Mouse (Mus musculus) embryonic facial prominence, embryonic 11.5 days (tissue): ENCODE data around the gene Smad3. TPM values are rescaled to one million over a fixed set of nuclear protein-coding genes. Genes with fewer than 3 reads are reported as not detected.

Source experiments
- ATAC-seq: fragments of 200-750 bp; cut with Nextera tagmentation; replicated peaks from 2 replicates; pipeline ENCODE4 v1.8.0; 2017; ENCODE audit warnings: low read depth; ENCODE audit not compliant: insufficient number of reproducible peaks, low FRiP score, low TSS enrichment
- DNase-seq: peaks from one replicate; pipeline ENCODE4 v3.0.0-alpha.2; 2015; ENCODE audit warnings: low spot score
- H3K27ac ChIP-seq: fragments of 300-500 bp; sonication (generic); replicated peaks from 2 replicates; pipeline ENCODE4 v1.5.1; 2014; ENCODE audit warnings: mild to moderate bottlenecking, low read depth, low read length, control low read depth
- H3K27me3 ChIP-seq: fragments of 300-500 bp; sonication (generic); 2 replicates; pipeline ENCODE4 v1.6.1; 2014; ENCODE audit warnings: mild to moderate bottlenecking, low read length, moderate library complexity, mixed read lengths; ENCODE audit not compliant: control insufficient read depth, insufficient read depth
- H3K36me3 ChIP-seq: fragments of 300-500 bp; sonication (generic); replicated peaks from 2 replicates; pipeline ENCODE4 v1.6.1; 2014; ENCODE audit warnings: low read depth, mild to moderate bottlenecking, low read length, moderate library complexity, mixed read lengths; ENCODE audit not compliant: control insufficient read depth, insufficient read depth
- H3K4me1 ChIP-seq: fragments of 300-500 bp; sonication (generic); 2 replicates; pipeline ENCODE4 v1.6.1; 2014; ENCODE audit warnings: low read length, mixed read lengths; ENCODE audit not compliant: control insufficient read depth, insufficient read depth
- H3K4me2 ChIP-seq: fragments of 300-500 bp; sonication (generic); 2 replicates; pipeline ENCODE4 v1.6.1; 2014; ENCODE audit warnings: low read depth, mild to moderate bottlenecking, control low read depth, low read length, moderate library complexity
- H3K4me3 ChIP-seq: fragments of 300-500 bp; sonication (generic); 2 replicates; pipeline ENCODE4 v1.5.1; 2014; ENCODE audit warnings: low read depth, low read length, control low read depth
- H3K9ac ChIP-seq: fragments of 300-500 bp; sonication (generic); replicated peaks from 2 replicates; pipeline ENCODE4 v1.6.1; 2014; ENCODE audit warnings: mild to moderate bottlenecking, control low read depth, low read length
- H3K9me3 ChIP-seq: fragments of 300-500 bp; sonication (generic); replicated peaks from 2 replicates; pipeline ENCODE4 v1.6.1; 2016; ENCODE audit warnings: mild to moderate bottlenecking, low read length, inconsistent platforms, mixed read lengths; ENCODE audit not compliant: control insufficient read depth
- WGBS: fragments of 180-500 bp; shearing (Covaris S2); extraction: QIAGEN DNeasy Blood & Tissue Kit; methylation state at CpG from one replicate; pipeline ENCODE4 v1.1.7; 2014; 5-methylcytosine and 5-hydroxymethylcytosine counted together
- polyA plus RNA-seq: library from polyadenylated mRNA; unstranded; fragments of >200 nt; fragmentation: Nextera tagmentation; extraction: Ambion mirVana; gene quantifications from 2 replicates; pipeline ENCODE4 v1.2.1, GENCODE M21; 2014

Smad3 gene
- polyA plus RNA-seq, 1 experiment from 2014 or later, result 19.0 TPM

GRCm38 (mm10) chr9:63782744-63783143 is 24.9 kb upstream of the Smad3 start:
- Histone ChIP-seq H3K9me3 (no peaks in the 10 kb centered on the region), H3K27ac (no peak overlapping the region), H3K9ac (no peak overlapping the region), H3K4me3 (no peak overlapping the region), H3K4me2 (no peak overlapping the region), H3K4me1 (peaks cover 11% of the 10 kb centered on the region), H3K27me3 (no peaks in the 10 kb centered on the region), H3K36me3 (no peaks in the 10 kb centered on the region)
- DNase-seq (peak; percentile 59), ATAC-seq (no peak)
- WGBS, result 35% methylated on average over 4 of the region's 4 CpGs

- Histone ChIP-seq H3K4me2 (no peak overlapping the region), H3K27me3 (no peaks in the 10 kb centered on the region), H3K4me3 (no peak overlapping the region), H3K27ac (no peak overlapping the region), H3K9ac (no peak overlapping the region), H3K36me3 (no peaks in the 10 kb centered on the region), H3K4me1 (peaks cover 11% of the 10 kb centered on the region), H3K9me3 (no peaks in the 10 kb centered on the region)
- ATAC-seq (no peak), DNase-seq (no peak)
- WGBS, result 73% methylated on average over 7 of the region's 7 CpGs
Measured at GRCm38 (mm10) chr9:63781714-63782464, 24.1 kb upstream of the Smad3 start.

- no peaks in the 10 kb centered on the region for H3K9me3 ChIP-seq
- no peak for ATAC-seq
- H3K4me3 ChIP-seq, result no peak overlapping the region
- no peak overlapping the region; the same call in 1 of the 2 replicates for H3K4me2 ChIP-seq
- H3K27ac ChIP-seq, result peak overlapping the region; percentile 53
- WGBS, result 20% methylated on average over 17 of the region's 17 CpGs
- H3K36me3 ChIP-seq, result no peaks in the 10 kb centered on the region
- no peaks in the 10 kb centered on the region for H3K27me3 ChIP-seq
- peak; percentile 76 for DNase-seq
- H3K4me1 ChIP-seq, result peaks cover 11% of the 10 kb centered on the region
- H3K9ac ChIP-seq, result no peak overlapping the region
Measured at GRCm38 (mm10) chr9:63779950-63780887, 22.4 kb upstream of the Smad3 start.

DNA sequence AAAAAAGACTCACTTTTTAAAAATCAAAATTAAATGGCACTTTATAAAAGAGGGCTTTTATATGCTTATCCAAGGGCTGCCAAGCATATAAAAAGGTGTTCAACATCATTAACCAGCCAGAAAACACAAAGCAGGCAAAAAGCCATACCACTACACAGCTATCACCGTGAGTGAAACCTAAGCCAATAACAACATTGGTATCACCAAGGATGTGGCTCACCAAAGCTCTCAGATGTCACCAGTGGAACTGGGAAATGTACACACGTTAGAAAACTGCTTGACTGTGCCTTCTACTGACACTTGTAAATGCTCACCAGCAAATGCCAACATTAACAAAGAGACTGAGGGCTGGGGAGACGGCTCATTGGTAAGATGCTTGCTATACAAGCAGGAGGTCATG is 18.9 kb upstream of the Smad3 start:
- Histone ChIP-seq H3K27ac (no peak overlapping the region), H3K4me2 (no peak overlapping the region), H3K4me1 (peaks cover 11% of the 10 kb centered on the region), H3K4me3 (no peak overlapping the region), H3K27me3 (no peaks in the 10 kb centered on the region), H3K36me3 (no peaks in the 10 kb centered on the region), H3K9me3 (no peaks in the 10 kb centered on the region), H3K9ac (no peak overlapping the region)
- ATAC-seq (no peak), DNase-seq (no peak)
- 70% methylated on average over 3 of the region's 3 CpGs for WGBS

- Histone ChIP-seq H3K9me3 (no peaks in the 10 kb centered on the region), H3K4me3 (no peak overlapping the region), H3K27me3 (no peaks in the 10 kb centered on the region), H3K36me3 (no peaks in the 10 kb centered on the region), H3K4me2 (no peak overlapping the region), H3K9ac (no peak overlapping the region), H3K4me1 (peaks cover 2% of the 10 kb centered on the region), H3K27ac (no peak overlapping the region)
- ATAC-seq (no peak), DNase-seq (no peak)
- WGBS, result 65% methylated on average over 6 of the region's 6 CpGs
Measured at GRCm38 (mm10) chr9:63774854-63775483, 17.2 kb upstream of the Smad3 start.

DNA sequence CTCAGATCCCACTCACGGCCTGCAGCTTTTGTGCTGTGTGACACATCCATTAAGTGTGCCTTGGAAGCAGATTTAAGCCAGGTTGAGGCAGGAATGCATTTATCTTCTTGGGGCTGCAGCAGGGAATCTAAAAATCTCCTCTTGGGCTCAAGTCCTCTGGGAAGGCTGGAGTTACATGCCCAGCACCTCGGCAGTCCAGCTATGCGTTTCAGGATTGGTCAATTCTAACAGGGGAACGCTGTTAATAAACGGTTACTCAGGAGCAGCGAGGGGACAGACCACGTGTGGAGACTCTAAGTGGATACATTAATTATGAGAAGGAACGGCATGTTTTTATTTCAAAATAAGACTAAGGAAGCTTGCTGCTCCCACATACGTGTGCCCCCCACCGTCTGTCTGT is 14.7 kb upstream of the Smad3 start:
- no peaks in the 10 kb centered on the region; the same call in none of the 2 replicates for H3K4me1 ChIP-seq
- DNase-seq (peak; percentile 33), ATAC-seq (no peak)
- H3K36me3 ChIP-seq, result no peaks in the 10 kb centered on the region
- no peak overlapping the region for H3K9ac ChIP-seq
- H3K4me3 ChIP-seq, result no peak overlapping the region
- no peaks in the 10 kb centered on the region for H3K9me3 ChIP-seq
- H3K27me3 ChIP-seq, result no peaks in the 10 kb centered on the region
- 47% methylated on average over 10 of the region's 10 CpGs for WGBS
- peak overlapping the region; percentile 68; the same call in 1 of the 2 replicates for H3K27ac ChIP-seq
- H3K4me2 ChIP-seq, result no peak overlapping the region

- no peak overlapping the region for H3K9ac ChIP-seq
Measured at GRCm38 (mm10) chr9:63771676-63772075, 13.9 kb upstream of the Smad3 start.

More at GRCm38 (mm10) chr9:63771676-63772075, 13.9 kb upstream of the Smad3 start:
- Histone ChIP-seq H3K27ac (peak overlapping the region; percentile 68), H3K36me3 (no peaks in the 10 kb centered on the region), H3K4me3 (no peak overlapping the region), H3K4me2 (no peak overlapping the region), H3K27me3 (no peaks in the 10 kb centered on the region), H3K9me3 (no peaks in the 10 kb centered on the region), H3K4me1 (no peaks in the 10 kb centered on the region; the same call in none of the 2 replicates)
- WGBS, result 40% methylated on average over 5 of the region's 5 CpGs
- ATAC-seq (no peak), DNase-seq (no peak)
